9 mouse cellular contexts compared by ENCODE assay signal in the genomic region with DNA sequence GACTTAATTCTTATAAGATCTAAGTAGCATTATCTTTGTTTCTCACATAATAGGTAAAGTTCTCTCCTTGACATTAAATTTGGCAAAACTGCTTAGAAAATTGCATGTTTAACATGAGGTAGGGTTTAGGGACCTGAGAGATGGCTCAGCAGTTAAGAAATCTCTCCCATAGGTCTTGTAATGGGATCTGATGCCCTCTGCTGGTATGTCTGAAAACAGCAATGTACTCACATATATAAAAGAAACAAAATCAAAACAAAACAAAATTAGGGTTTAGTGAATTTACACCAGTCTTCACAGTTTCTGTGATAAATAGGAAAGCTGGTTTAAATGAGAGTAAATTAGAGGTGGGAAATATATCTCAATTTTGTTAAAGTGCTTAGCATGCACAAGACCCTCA. TPM values are rescaled to one million over a fixed set of nuclear protein-coding genes. Genes with fewer than 3 reads are reported as not detected.
A peak's percentile ranks its signal among the peaks of the same experiment; 100 is the strongest.
DNase-seq lines count a peak whose midpoint lies in the region; ATAC-seq and TF ChIP-seq lines count a peak whose summit lies in the region.
"Had no signal": no experiment of that assay in that cellular context is flagged by ENCODE, and none has a peak within 500 bp of the region (broad histone marks: within the 10 kb centered on the region; RNA-seq: fewer than 3 reads in every experiment).

No protein-coding gene starts in this region.

- no peak overlapping the region for H3K4me2 ChIP-seq in heart, embryonic 11.5 days
- H3K4me2 ChIP-seq in liver, postnatal 0 days (ENCODE audit: low read depth, low read length) = no peak overlapping the region
- H3K4me2 ChIP-seq: limb, embryonic 12.5 days had no signal

- no peak overlapping the region for H3K27ac ChIP-seq in heart, embryonic 11.5 days (ENCODE audit: low read depth, low read length)
- no peak overlapping the region for H3K27ac ChIP-seq in thymus, adult 2 months (ENCODE audit: control insufficient read depth, insufficient read depth, low read length)
- H3K27ac ChIP-seq in liver, postnatal 0 days (ENCODE audit: low read depth) = no peak overlapping the region
- H3K27ac ChIP-seq: limb, embryonic 12.5 days had no signal

- peak; percentile 44 to 67 for DNase-seq in heart, postnatal 10 days
- peak; percentile 41 for DNase-seq in thymus, adult 2 months
- DNase-seq in thymus, adult 18-20 months = no peak
- peak; percentile 34 for DNase-seq in c-Kit-positive CD71-positive TER-119-negative erythroid progenitor cells, embryonic 14.5 days (ENCODE audit: low read depth)
- peak; percentile 29 for DNase-seq in liver, postnatal 0 days
- no peak for DNase-seq in testis, postnatal 14 days (ENCODE audit: low spot score)
- no peak for DNase-seq in neural tube, embryonic 10.5 days (ENCODE audit: extremely low spot score, low spot score)

- H3K27me3 ChIP-seq in heart, embryonic 11.5 days (ENCODE audit: control insufficient read depth, insufficient read depth, low read length) = no peaks in the 10 kb centered on the region
- H3K27me3 ChIP-seq in thymus, adult 2 months (ENCODE audit: control insufficient read depth, insufficient read depth, low read length) = no peaks in the 10 kb centered on the region
- H3K27me3 ChIP-seq in liver, postnatal 0 days (ENCODE audit: insufficient read depth, low read length) = no peaks in the 10 kb centered on the region
- H3K27me3 ChIP-seq: limb, embryonic 12.5 days had no signal

- no peak for ATAC-seq in heart, embryonic 11.5 days (replicated peaks; ENCODE audit: insufficient number of reproducible peaks, low FRiP score, low TSS enrichment)
- ATAC-seq in liver, postnatal 0 days = no peak

- H3K9ac ChIP-seq in heart, embryonic 11.5 days (ENCODE audit: low read depth, low read length) = no peak overlapping the region
- no peak overlapping the region for H3K9ac ChIP-seq in liver, postnatal 0 days (replicated peaks)
- H3K9ac ChIP-seq: limb, embryonic 12.5 days had no signal

- H3K4me3 ChIP-seq in heart, embryonic 11.5 days (ENCODE audit: low read depth, low read length) = no peak overlapping the region
- H3K4me3 ChIP-seq in thymus, adult 2 months (ENCODE audit: control insufficient read depth, insufficient read depth, low read length) = no peak overlapping the region
- H3K4me3 ChIP-seq in liver, postnatal 0 days (ENCODE audit: low read depth, low read length) = no peak overlapping the region
- H3K4me3 ChIP-seq: limb, embryonic 12.5 days had no signal

- H3K4me1 ChIP-seq in heart, embryonic 11.5 days (ENCODE audit: control insufficient read depth, insufficient read depth, low read length) = peaks cover 4% of the 10 kb centered on the region
- no peaks in the 10 kb centered on the region for H3K4me1 ChIP-seq in thymus, adult 2 months (replicated peaks; ENCODE audit: control insufficient read depth, insufficient read depth, low read length)
- H3K4me1 ChIP-seq in liver, postnatal 0 days (ENCODE audit: insufficient read depth) = peaks cover 8% of the 10 kb centered on the region; the same call in 1 of the 2 replicates

- TF ChIP-seq POLR2A in thymus, adult 2 months (IDR thresholded peaks at IDR 0.05; ENCODE audit: control insufficient read depth, extremely low read depth, insufficient read depth, low read length, poor library complexity) = no peak

- H3K9me3 ChIP-seq in heart, embryonic 11.5 days (replicated peaks; ENCODE audit: control insufficient read depth, low read length) = no peaks in the 10 kb centered on the region
- no peaks in the 10 kb centered on the region for H3K9me3 ChIP-seq in liver, postnatal 0 days (ENCODE audit: low read length)
- H3K9me3 ChIP-seq: limb, embryonic 12.5 days had no signal

- H3K36me3 ChIP-seq in heart, embryonic 11.5 days (ENCODE audit: control insufficient read depth, insufficient read depth, low read length) = peaks cover 24% of the 10 kb centered on the region
- peaks cover 35% of the 10 kb centered on the region for H3K36me3 ChIP-seq in thymus, adult 2 months (ENCODE audit: control insufficient read depth, insufficient read depth, low read length)
- H3K36me3 ChIP-seq in liver, postnatal 0 days (replicated peaks; ENCODE audit: insufficient read depth, low read length) = peaks cover 23% of the 10 kb centered on the region

- intact Hi-C loops in heart, postnatal 10 days (cut with DNase I) = loop anchor here (1.0 to 5.0 kb wide), 2 partner anchors 42 to 160 kb away; a partner anchor contains a TSS

- TF ChIP-seq CTCF in thymus, adult 2 months (IDR thresholded peaks at IDR 0.05; ENCODE audit: borderline replicate concordance, control insufficient read depth, extremely low read depth, insufficient read depth, low read length, poor library complexity) = no peak
- peak; percentile 78 for TF ChIP-seq CTCF in liver, postnatal 0 days (IDR thresholded peaks at IDR 0.05; ENCODE audit: low read depth)

- TF ChIP-seq EP300 in liver, postnatal 0 days (IDR thresholded peaks at IDR 0.05; ENCODE audit: low read depth) = no peak

RNA-seq across cellular contexts. Expression of a gene that starts 11.9 kb away (rescaled TPM):
- 100 to 1,000 TPM; 334 to 351 TPM for total RNA-seq in heart, postnatal 10 days (2021)
- polyA plus RNA-seq in heart, embryonic 11.5 days (2014; fragmentation: Nextera tagmentation; extraction: Ambion mirVana) = 154 and 157 TPM in 2 replicates
- 161 and 168 TPM in 2 replicates for polyA plus RNA-seq in thymus, adult 2 months (2012; rRNA removed)
- polyA plus RNA-seq in liver, postnatal 0 days (2015; fragmentation: Nextera tagmentation; extraction: Ambion mirVana) = 14.9 and 17.2 TPM in 2 replicates

RNA-seq across cellular contexts. Expression of a gene that starts 42.1 kb away (rescaled TPM):
- 10 to 100 TPM; 26.0 to 26.2 TPM for total RNA-seq in heart, postnatal 10 days (2021)
- 34.3 and 39.0 TPM in 2 replicates for polyA plus RNA-seq in heart, embryonic 11.5 days (2014; fragmentation: Nextera tagmentation; extraction: Ambion mirVana)
- polyA plus RNA-seq in thymus, adult 2 months (2012; rRNA removed) = 36.6 and 38.4 TPM in 2 replicates
- polyA plus RNA-seq in liver, postnatal 0 days (2015; fragmentation: Nextera tagmentation; extraction: Ambion mirVana) = 13.4 and 14.7 TPM in 2 replicates

Comparison
In these comparisons a context has a peak if more than half of its experiments do, and no peak if none do; other contexts are left out.
1. DNase-seq: peak in heart, postnatal 10 days (2 of 2), thymus, adult 2 months (single experiment), c-Kit-positive CD71-positive TER-119-negative erythroid progenitor cells, embryonic 14.5 days (single experiment) and liver, postnatal 0 days (single experiment); none in thymus, adult 18-20 months (0 of 2), testis, postnatal 14 days (single experiment) and neural tube, embryonic 10.5 days (single experiment).